Mouse (Mus musculus): Measurements from ENCODE around the gene Adam6b. TPM values are rescaled to one million over a fixed set of nuclear protein-coding genes. Genes with fewer than 3 reads are reported as not detected.

Adam6b gene
- not detected in 2 replicates for polyA plus RNA-seq (2015; fragmentation: Nextera tagmentation; extraction: Ambion mirVana)

GRCm38 (mm10) chr12:113489211-113489610, at the start of gene Adam6b:
Gene Adam6b, plus strand, starts transcription at chr12:113489511.

Other genes starting within 250 kb of the Adam6b start
- gene Adam6a, start 54.4 kb downstream of the Adam6b start, polyA plus RNA-seq (2015; fragmentation: Nextera tagmentation; extraction: Ambion mirVana) = not detected in 2 replicates

All from adrenal gland, postnatal 0 days (tissue).